Mouse (Mus musculus) olfactory bulb, adult 2 months (tissue): ENCODE measurements at regions not wholly inside any gene's neighbourhood (a gene's known extent, or its start where the extent isn't known, plus 50 kb on each side); places are given as distances from the start of the nearest gene placed in this dataset.

Experiments used
- H3K27ac ChIP-seq: fragments of 200-500 bp; 2 replicates; pipeline ENCODE4 v1.5.1; 2012; ENCODE audit warnings: low read depth, low read length; ENCODE audit not compliant: insufficient read depth
- H3K4me1 ChIP-seq: fragments of 200-500 bp; 2 replicates; pipeline ENCODE4 v1.6.1; 2012; ENCODE audit warnings: low read length; ENCODE audit not compliant: control insufficient read depth, insufficient read depth
- H3K4me3 ChIP-seq: fragments of 200-500 bp; 2 replicates; pipeline ENCODE4 v1.5.1; 2012; ENCODE audit warnings: mild to moderate bottlenecking, low read depth, low read length, moderate library complexity; ENCODE audit not compliant: insufficient read depth
- CTCF ChIP-seq: fragments of 200-500 bp; IDR thresholded peaks from 2 replicates; pipeline ENCODE4 v1.5.1; 2012; ENCODE audit warnings: low read depth, mild to moderate bottlenecking, low read length, moderate library complexity; ENCODE audit not compliant: insufficient read depth
- POLR2A ChIP-seq: fragments of 200-500 bp; IDR thresholded peaks from 2 replicates; pipeline ENCODE4 v1.6.1; 2012; ENCODE audit warnings: mild to moderate bottlenecking, low read depth, low read length, moderate library complexity; ENCODE audit not compliant: insufficient read depth
- WGBS: fragments of 180-500 bp; shearing (Covaris S2); methylation state at CpG from one replicate; pipeline ENCODE4 v1.1.7; 2018; 5-methylcytosine and 5-hydroxymethylcytosine counted together

DNA sequence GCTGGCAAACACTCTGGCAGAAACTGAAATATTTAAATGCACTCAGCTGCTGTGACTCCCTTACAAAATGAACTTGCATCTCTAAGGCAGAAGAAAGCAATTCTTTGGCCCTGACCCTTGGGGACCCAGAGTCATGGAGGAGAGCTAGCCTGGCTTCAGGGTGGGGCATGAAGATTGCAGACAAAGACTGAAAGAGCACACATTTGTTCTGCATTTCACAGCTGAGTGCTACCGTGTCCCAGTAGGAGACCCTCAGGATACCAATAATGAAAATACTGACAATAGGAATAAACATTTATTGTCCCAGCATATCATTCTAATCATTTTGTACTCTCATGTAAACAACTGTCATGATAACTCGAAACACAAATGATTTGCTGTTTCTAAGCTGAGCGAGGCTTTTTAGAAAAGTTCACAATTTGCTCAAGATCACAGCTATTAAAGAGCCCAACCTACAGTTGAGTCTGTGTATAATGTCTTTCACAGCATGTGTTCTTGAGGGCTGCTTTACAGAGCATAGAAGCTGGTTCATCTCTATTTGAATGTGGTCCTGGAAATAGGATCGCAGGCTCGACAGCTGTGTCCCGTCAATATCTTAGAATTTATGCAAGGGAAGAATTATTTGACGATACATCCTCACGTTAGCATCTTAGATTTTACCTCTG, 490.1 kb downstream of the Dhx35 start:
- TF ChIP-seq POLR2A (no peak), CTCF (no peak)
- WGBS: 62% methylated on average over 8 of the region's 8 CpGs
- H3K4me1 ChIP-seq: no peaks in the 10 kb centered on the region
- no peak overlapping the region for H3K4me3 ChIP-seq
- no peak overlapping the region for H3K27ac ChIP-seq

DNA sequence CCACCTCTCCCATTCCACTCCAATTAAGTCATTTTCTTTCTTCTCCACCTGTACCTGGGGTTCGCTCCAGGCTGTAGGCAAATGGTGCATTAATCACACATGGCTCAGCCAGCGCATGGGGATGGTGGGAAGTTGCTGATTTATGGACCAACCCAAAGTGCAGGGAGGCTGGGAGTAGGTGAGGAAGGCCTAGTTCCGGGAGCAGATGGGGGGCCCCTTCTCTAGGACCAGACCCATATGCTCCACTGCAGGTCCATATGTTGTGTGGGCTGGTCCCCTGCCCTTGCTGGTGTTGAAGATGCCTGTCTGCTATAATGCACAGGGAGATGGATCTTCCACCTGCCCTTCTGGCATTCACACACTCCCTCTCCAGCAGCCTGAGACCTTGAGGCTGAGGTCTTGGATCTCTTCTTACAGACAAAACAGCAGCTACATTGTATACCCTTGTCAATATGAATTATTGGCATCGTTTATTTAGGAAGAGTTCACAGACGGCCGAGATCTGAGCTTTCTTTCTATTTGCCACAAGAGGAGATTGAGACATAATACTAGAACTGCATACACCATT, 493.5 kb downstream of the Dhx35 start:
- no peak overlapping the region for H3K27ac ChIP-seq
- H3K4me1 ChIP-seq: no peaks in the 10 kb centered on the region
- no peak for TF ChIP-seq CTCF
- TF ChIP-seq POLR2A: no peak
- 94% methylated on average over 6 of the region's 6 CpGs for WGBS
- H3K4me3 ChIP-seq: no peak overlapping the region

DNA sequence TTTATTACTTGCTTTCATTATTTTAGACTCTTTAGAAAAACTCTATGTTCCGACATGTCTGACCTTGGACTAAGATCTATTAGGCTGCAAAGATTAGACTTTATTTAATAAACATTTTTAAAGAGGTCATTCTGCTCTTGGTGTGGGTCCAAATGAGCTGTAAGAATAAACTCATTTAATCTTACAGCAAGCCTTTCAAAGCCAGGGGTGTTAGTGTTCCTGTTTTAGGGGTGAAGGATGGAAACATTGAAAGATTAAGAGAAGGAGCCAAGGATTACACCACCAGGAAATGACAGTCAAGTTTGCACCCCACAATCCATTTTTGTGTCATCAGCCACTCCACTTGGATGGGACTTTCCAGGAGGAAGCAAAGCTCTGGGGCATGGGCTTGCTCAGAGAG, 495.5 kb downstream of the Dhx35 start:
- Histone ChIP-seq H3K27ac (no peak overlapping the region), H3K4me1 (no peaks in the 10 kb centered on the region), H3K4me3 (no peak overlapping the region)
- WGBS: 89% methylated on average over 1 of the region's 1 CpGs
- TF ChIP-seq CTCF (no peak), POLR2A (no peak)

DNA sequence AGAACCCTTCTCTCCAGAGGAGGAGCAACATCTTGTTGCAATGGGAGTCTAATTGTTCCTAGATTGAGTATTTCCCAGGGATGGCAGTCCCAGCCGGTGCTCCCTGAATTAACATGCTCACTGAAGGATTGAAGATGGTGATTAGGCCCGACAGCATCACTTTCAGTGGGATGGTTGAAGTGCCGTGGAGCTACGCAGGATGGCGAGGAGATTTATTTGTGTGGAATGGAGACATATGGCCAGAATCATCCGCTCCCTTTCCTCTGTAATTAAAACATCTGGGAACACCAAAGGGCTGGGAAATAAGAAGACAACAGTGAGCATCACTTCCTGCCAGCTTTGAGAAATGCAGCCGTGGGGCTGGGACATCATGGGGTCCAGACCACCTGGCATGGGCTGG, 512.4 kb downstream of the Dhx35 start:
- H3K27ac ChIP-seq: no peak overlapping the region
- 45% methylated on average over 7 of the region's 7 CpGs for WGBS
- no peak for TF ChIP-seq CTCF
- no peak for TF ChIP-seq POLR2A
- H3K4me3 ChIP-seq: no peak overlapping the region
- H3K4me1 ChIP-seq: peaks cover 4% of the 10 kb centered on the region; the same call in 1 of the 2 replicates

DNA sequence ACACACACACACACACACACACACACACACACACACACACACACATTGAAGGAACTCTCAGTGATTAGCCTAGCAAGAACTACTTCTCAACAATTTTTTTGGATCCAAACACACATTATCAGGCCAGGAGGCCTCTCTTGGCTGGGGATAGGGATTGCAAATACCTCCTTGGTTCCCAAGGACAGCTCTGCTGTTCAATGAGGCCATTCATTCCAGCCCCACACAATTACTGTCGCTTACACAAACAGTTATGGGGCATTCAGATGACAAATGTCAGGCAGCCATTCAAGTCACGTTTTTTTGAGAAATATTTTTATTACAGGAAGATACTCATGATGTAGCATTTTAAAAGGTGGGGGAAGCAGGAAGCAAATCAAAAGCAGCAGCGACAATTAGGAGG, 540.1 kb downstream of the Dhx35 start:
- H3K4me1 ChIP-seq: no peaks in the 10 kb centered on the region
- H3K4me3 ChIP-seq: no peak overlapping the region
- WGBS: 59% methylated on average over 3 of the region's 3 CpGs
- H3K27ac ChIP-seq: no peak overlapping the region
- TF ChIP-seq POLR2A: no peak
- no peak for TF ChIP-seq CTCF

DNA sequence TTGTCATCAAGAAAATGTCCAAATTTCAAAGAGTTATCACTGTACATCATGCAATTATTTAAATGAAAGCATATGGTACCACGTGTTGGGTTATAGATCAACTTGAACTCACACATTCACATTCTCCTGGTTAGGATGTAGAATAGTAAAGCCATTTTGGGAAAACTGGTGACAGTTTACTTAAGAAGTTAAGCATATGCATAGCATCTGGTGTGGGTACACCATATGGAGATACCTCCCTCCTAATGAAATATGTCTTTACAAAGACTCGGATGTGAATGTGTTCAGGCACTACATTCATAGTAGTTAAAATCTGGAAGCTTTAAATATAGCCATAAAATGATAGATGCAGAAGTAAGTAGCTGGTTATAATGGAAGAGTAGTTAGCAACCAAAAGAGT, 542.0 kb downstream of the Dhx35 start:
- Histone ChIP-seq H3K27ac (no peak overlapping the region), H3K4me1 (no peaks in the 10 kb centered on the region), H3K4me3 (no peak overlapping the region)
- 89% methylated on average over 2 of the region's 2 CpGs for WGBS
- TF ChIP-seq CTCF (no peak), POLR2A (no peak)

DNA sequence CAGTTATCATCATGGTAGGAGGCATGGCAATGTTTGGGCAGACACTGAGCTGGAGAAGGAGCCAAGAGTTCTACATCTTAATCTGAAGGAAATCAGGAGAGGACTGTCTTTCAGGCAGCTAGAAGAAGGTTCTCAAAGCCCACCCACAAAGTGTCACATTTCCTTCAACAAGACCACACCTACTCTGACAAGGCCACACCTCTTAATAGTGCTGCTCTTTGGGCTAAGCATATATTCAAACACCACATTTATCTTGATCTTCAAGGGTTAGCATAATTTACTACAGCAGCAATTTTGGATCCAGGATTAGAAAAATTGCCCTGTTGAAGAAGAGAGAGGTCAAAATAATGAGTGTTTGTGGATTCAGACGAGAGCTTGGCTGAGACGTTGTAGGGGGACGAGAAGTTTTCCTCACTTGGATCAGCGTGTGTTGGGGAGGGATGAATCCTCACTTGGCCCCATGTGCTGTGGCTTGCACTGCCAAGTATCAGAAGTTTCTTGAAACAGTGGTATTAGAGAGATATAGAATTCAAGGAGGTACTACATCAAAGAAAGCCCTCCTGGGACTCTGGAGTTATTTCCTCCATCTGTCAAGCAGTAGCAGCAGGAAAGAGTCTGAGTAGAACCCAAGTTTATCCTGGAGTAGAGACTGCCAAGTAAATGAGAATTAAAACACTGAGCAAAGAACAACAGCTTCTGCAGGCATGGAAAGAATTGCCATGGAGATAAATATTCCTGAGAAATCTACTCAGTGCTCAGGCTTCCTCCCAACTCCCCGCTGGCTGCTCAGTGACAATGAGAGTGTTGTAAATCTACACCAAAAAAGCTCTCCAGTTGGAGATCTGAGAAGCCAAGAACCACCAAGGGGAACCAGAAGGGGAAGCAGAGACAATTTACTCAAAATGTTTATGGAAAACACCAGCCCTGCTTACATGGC, 549.3 kb downstream of the Dhx35 start:
- Histone ChIP-seq H3K27ac (no peak overlapping the region), H3K4me3 (no peak overlapping the region), H3K4me1 (no peaks in the 10 kb centered on the region)
- TF ChIP-seq CTCF: no peak
- WGBS: 39% methylated on average over 5 of the region's 5 CpGs

DNA sequence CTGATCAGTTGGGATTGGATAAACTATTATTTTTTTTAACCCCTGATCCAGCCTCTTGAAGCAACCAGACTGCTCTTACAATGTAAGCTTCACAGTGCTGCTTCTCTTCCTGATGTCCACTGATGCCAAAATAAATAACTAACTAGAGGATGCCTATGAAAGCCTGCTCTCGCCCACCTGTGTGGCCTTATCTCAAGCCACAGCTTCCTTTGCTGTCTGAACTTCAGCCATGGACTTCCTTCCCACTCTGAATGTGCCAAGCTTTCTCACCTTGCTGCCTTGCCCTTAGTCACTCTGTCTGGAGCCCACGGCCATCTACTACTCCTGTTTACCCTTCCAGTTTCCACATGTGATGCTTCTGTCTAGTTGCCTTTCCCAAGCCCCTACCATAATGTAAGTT, 559.6 kb downstream of the Dhx35 start:
- 93% methylated on average over 2 of the region's 2 CpGs for WGBS
- no peak overlapping the region for H3K4me3 ChIP-seq
- TF ChIP-seq CTCF (no peak), POLR2A (no peak)
- no peaks in the 10 kb centered on the region for H3K4me1 ChIP-seq
- H3K27ac ChIP-seq: no peak overlapping the region

DNA sequence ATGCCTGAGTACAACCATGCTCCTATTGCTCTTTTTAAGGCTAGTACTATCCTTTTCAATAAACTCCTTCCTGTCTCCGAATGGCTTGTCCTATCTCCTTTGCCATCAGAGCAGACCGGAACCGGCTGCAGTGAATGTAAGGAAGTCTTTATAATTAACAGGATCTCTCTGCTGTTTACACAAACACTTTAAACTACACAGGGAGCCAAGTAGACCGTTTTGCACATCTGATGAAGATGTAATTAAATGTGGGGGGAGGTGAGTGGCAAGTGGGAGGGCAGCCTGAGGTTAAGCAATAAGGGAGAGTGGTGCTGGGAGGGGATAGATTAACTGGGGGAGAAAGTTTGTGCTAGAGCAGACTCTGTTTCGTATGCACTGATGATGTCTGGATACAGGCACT, 561.9 kb downstream of the Dhx35 start:
- Histone ChIP-seq H3K4me1 (no peaks in the 10 kb centered on the region), H3K27ac (no peak overlapping the region), H3K4me3 (no peak overlapping the region)
- TF ChIP-seq CTCF: no peak
- no peak for TF ChIP-seq POLR2A
- WGBS: 22% methylated on average over 5 of the region's 5 CpGs
